Mouse (Mus musculus): ENCODE results near the gene Rbm44. TPM values are rescaled to one million over a fixed set of nuclear protein-coding genes. Genes with fewer than 3 reads are reported as not detected.

Gene Rbm44
- polyA plus RNA-seq, 2 experiments: 0.95 to 1.4 TPM

- H3K27ac ChIP-seq: no peak overlapping the region
- H3K9ac ChIP-seq (replicated peaks): no peak overlapping the region
- WGBS (ENCODE audit: insufficient replicate concordance): 80% methylated on average over 14 of the region's 14 CpGs
- TF ChIP-seq CTCF (IDR thresholded peaks at IDR 0.05; ENCODE audit: low read depth): no peak
- no peak for TF ChIP-seq EP300 (IDR thresholded peaks at IDR 0.05; ENCODE audit: low read depth)
- no peaks in the 10 kb centered on the region for H3K9me3 ChIP-seq (ENCODE audit: control insufficient read depth, low read length)
- H3K27me3 ChIP-seq (ENCODE audit: control insufficient read depth, insufficient read depth, low read length): no peaks in the 10 kb centered on the region
- H3K36me3 ChIP-seq (replicated peaks; ENCODE audit: control insufficient read depth, insufficient read depth, low read depth): no peaks in the 10 kb centered on the region; the same call in 1 of the 2 replicates
- no peak overlapping the region for H3K4me2 ChIP-seq (ENCODE audit: low read depth)
- ATAC-seq (ENCODE audit: insufficient read depth): no peak
- no peak for DNase-seq (ENCODE audit: low read depth in 3 of 3, low spot score in 3 of 3)
- no peak overlapping the region for H3K4me3 ChIP-seq (ENCODE audit: insufficient read depth in 1 of 2, low read depth in 2 of 2, low read length in 2 of 2)
- no peaks in the 10 kb centered on the region for H3K4me1 ChIP-seq (replicated peaks; ENCODE audit: control insufficient read depth in 2 of 2, insufficient read depth in 2 of 2, low read length in 1 of 2)
These were observed 32.7 kb upstream of the Rbm44 start for GRCm38 (mm10) chr1:91112171-91112570.

GRCm38 (mm10) chr1:91112606-91113005, 32.3 kb upstream of the Rbm44 start:
- Histone ChIP-seq H3K4me3 (ENCODE audit: insufficient read depth in 1 of 2, low read depth in 2 of 2, low read length in 2 of 2) (no peak overlapping the region), H3K4me2 (ENCODE audit: low read depth) (no peak overlapping the region), H3K27me3 (ENCODE audit: control insufficient read depth, insufficient read depth, low read length) (no peaks in the 10 kb centered on the region), H3K9ac (replicated peaks) (no peak overlapping the region), H3K4me1 (replicated peaks; ENCODE audit: control insufficient read depth in 2 of 2, insufficient read depth in 2 of 2, low read length in 1 of 2) (no peaks in the 10 kb centered on the region), H3K27ac (no peak overlapping the region), H3K36me3 (replicated peaks; ENCODE audit: control insufficient read depth, insufficient read depth, low read depth) (no peaks in the 10 kb centered on the region; the same call in 1 of the 2 replicates), H3K9me3 (ENCODE audit: control insufficient read depth, low read length) (no peaks in the 10 kb centered on the region)
- no peak for DNase-seq (ENCODE audit: low read depth in 3 of 3, low spot score in 3 of 3)
- ATAC-seq (ENCODE audit: insufficient read depth): no peak
- WGBS (ENCODE audit: insufficient replicate concordance): 71% methylated on average over 4 of the region's 4 CpGs
- TF ChIP-seq CTCF (IDR thresholded peaks at IDR 0.05; ENCODE audit: low read depth): no peak
- no peak for TF ChIP-seq EP300 (IDR thresholded peaks at IDR 0.05; ENCODE audit: low read depth)

GRCm38 (mm10) chr1:91122121-91122520, 22.8 kb upstream of the Rbm44 start:
- 74% methylated on average over 11 of the region's 11 CpGs for WGBS (ENCODE audit: insufficient replicate concordance)
- Histone ChIP-seq H3K36me3 (replicated peaks; ENCODE audit: control insufficient read depth, insufficient read depth, low read depth) (no peaks in the 10 kb centered on the region), H3K9ac (replicated peaks) (no peak overlapping the region), H3K4me3 (ENCODE audit: insufficient read depth in 1 of 2, low read depth in 2 of 2, low read length in 2 of 2) (no peak overlapping the region), H3K9me3 (ENCODE audit: control insufficient read depth, low read length) (no peaks in the 10 kb centered on the region), H3K4me2 (ENCODE audit: low read depth) (no peak overlapping the region), H3K27ac (no peak overlapping the region), H3K4me1 (replicated peaks; ENCODE audit: control insufficient read depth in 2 of 2, insufficient read depth in 2 of 2, low read length in 1 of 2) (no peaks in the 10 kb centered on the region), H3K27me3 (ENCODE audit: control insufficient read depth, insufficient read depth, low read length) (no peaks in the 10 kb centered on the region)
- ATAC-seq (ENCODE audit: insufficient read depth) (no peak), DNase-seq (ENCODE audit: low read depth in 3 of 3, low spot score in 3 of 3) (no peak)
- no peak for TF ChIP-seq CTCF (IDR thresholded peaks at IDR 0.05; ENCODE audit: low read depth)
- no peak for TF ChIP-seq EP300 (IDR thresholded peaks at IDR 0.05; ENCODE audit: low read depth)

GRCm38 (mm10) chr1:91123004-91123403, 21.9 kb upstream of the Rbm44 start:
- H3K4me2 ChIP-seq (ENCODE audit: low read depth): no peak overlapping the region
- no peaks in the 10 kb centered on the region for H3K9me3 ChIP-seq (ENCODE audit: control insufficient read depth, low read length)
- no peaks in the 10 kb centered on the region for H3K27me3 ChIP-seq (ENCODE audit: control insufficient read depth, insufficient read depth, low read length)
- H3K27ac ChIP-seq: no peak overlapping the region
- DNase-seq (ENCODE audit: low read depth in 3 of 3, low spot score in 3 of 3) (no peak), ATAC-seq (ENCODE audit: insufficient read depth) (no peak)
- WGBS (ENCODE audit: insufficient replicate concordance): 61% methylated on average over 5 of the region's 5 CpGs
- no peaks in the 10 kb centered on the region for H3K36me3 ChIP-seq (replicated peaks; ENCODE audit: control insufficient read depth, insufficient read depth, low read depth)
- H3K4me3 ChIP-seq (ENCODE audit: insufficient read depth in 1 of 2, low read depth in 2 of 2, low read length in 2 of 2): no peak overlapping the region
- no peaks in the 10 kb centered on the region for H3K4me1 ChIP-seq (replicated peaks; ENCODE audit: control insufficient read depth in 2 of 2, insufficient read depth in 2 of 2, low read length in 1 of 2)
- no peak overlapping the region for H3K9ac ChIP-seq (replicated peaks)
- no peak for TF ChIP-seq EP300 (IDR thresholded peaks at IDR 0.05; ENCODE audit: low read depth)
- no peak for TF ChIP-seq CTCF (IDR thresholded peaks at IDR 0.05; ENCODE audit: low read depth)

GRCm38 (mm10) chr1:91123466-91123865, 21.4 kb upstream of the Rbm44 start:
- Histone ChIP-seq H3K9ac (replicated peaks) (no peak overlapping the region), H3K4me3 (ENCODE audit: insufficient read depth in 1 of 2, low read depth in 2 of 2, low read length in 2 of 2) (no peak overlapping the region), H3K27ac (no peak overlapping the region), H3K4me2 (ENCODE audit: low read depth) (no peak overlapping the region), H3K4me1 (replicated peaks; ENCODE audit: control insufficient read depth in 2 of 2, insufficient read depth in 2 of 2, low read length in 1 of 2) (no peaks in the 10 kb centered on the region), H3K27me3 (ENCODE audit: control insufficient read depth, insufficient read depth, low read length) (no peaks in the 10 kb centered on the region), H3K9me3 (ENCODE audit: control insufficient read depth, low read length) (no peaks in the 10 kb centered on the region), H3K36me3 (replicated peaks; ENCODE audit: control insufficient read depth, insufficient read depth, low read depth) (no peaks in the 10 kb centered on the region)
- no peak for TF ChIP-seq EP300 (IDR thresholded peaks at IDR 0.05; ENCODE audit: low read depth)
- no peak for TF ChIP-seq CTCF (IDR thresholded peaks at IDR 0.05; ENCODE audit: low read depth)
- ATAC-seq (ENCODE audit: insufficient read depth): no peak
- 51% methylated on average over 3 of the region's 3 CpGs for WGBS (ENCODE audit: insufficient replicate concordance)
- DNase-seq (ENCODE audit: low read depth in 3 of 3, low spot score in 3 of 3): no peak

All from liver, embryonic 14.5 days (tissue).